Mouse (Mus musculus) heart, postnatal 0 days (tissue): Measurements from ENCODE around the gene D130043K22Rik. TPM values are rescaled to one million over a fixed set of nuclear protein-coding genes. Genes with fewer than 3 reads are reported as not detected.
A peak's percentile ranks its signal among the peaks of the same experiment; 100 is the strongest.

ENCODE experiments used
- ATAC-seq: fragments of 200-750 bp; cut with Nextera tagmentation; 2 replicates; pipeline ENCODE4 v1.8.0; 2017; ENCODE audit warnings: low read depth, moderate number of reproducible peaks, moderate library complexity; ENCODE audit not compliant: insufficient read depth
- DNase-seq: peaks from one replicate; pipeline ENCODE4 v3.0.0-alpha.2; 2016; ENCODE audit warnings: low spot score
- H3K27ac ChIP-seq: fragments of 300-500 bp; sonication (generic); 2 replicates; pipeline ENCODE4 v1.5.1; 2014; ENCODE audit warnings: low read depth, mild to moderate bottlenecking
- H3K27me3 ChIP-seq: fragments of 300-500 bp; sonication (generic); 2 replicates; pipeline ENCODE4 v1.6.1; 2014; ENCODE audit warnings: low read length, mixed read lengths; ENCODE audit not compliant: control insufficient read depth, insufficient read depth
- H3K36me3 ChIP-seq: fragments of 300-500 bp; sonication (generic); replicated peaks from 2 replicates; pipeline ENCODE4 v1.6.1; 2014; ENCODE audit warnings: low read length, mixed read lengths; ENCODE audit not compliant: control insufficient read depth, insufficient read depth
- H3K4me1 ChIP-seq: fragments of 300-500 bp; sonication (generic); 2 replicates; pipeline ENCODE4 v1.6.1; 2014; ENCODE audit warnings: antibody characterized with exemption; ENCODE audit not compliant: control insufficient read depth, insufficient read depth
- H3K4me2 ChIP-seq: fragments of 300-500 bp; sonication (generic); 2 replicates; pipeline ENCODE4 v1.6.1; 2014; ENCODE audit warnings: low read depth, mild to moderate bottlenecking, low read length, moderate library complexity
- H3K4me3 ChIP-seq: fragments of 300-500 bp; sonication (generic); 2 replicates; pipeline ENCODE4 v1.5.1; 2014; ENCODE audit warnings: low read depth, low read length
- H3K9ac ChIP-seq: fragments of 300-500 bp; sonication (generic); replicated peaks from 2 replicates; pipeline ENCODE4 v1.6.1; 2014; ENCODE audit warnings: low read depth, low read length, mixed read lengths
- H3K9me3 ChIP-seq: fragments of 300-500 bp; sonication (generic); replicated peaks from 2 replicates; pipeline ENCODE4 v1.6.1; 2016; ENCODE audit warnings: low read length; ENCODE audit not compliant: control insufficient read depth
- CTCF ChIP-seq: IDR thresholded peaks from 2 replicates; pipeline ENCODE4 v1.5.1; 2016; ENCODE audit warnings: antibody characterized with exemption, control low read depth, low read depth
- EP300 ChIP-seq: IDR thresholded peaks from 2 replicates; pipeline ENCODE4 v1.6.1; 2016; ENCODE audit warnings: antibody characterized with exemption, low read depth
- WGBS: fragments of 180-500 bp; shearing (Covaris S2); extraction: QIAGEN DNeasy Blood & Tissue Kit; methylation state at CpG from one replicate; pipeline ENCODE4 v1.1.7; 2014; 5-methylcytosine and 5-hydroxymethylcytosine counted together
- polyA plus RNA-seq: library from polyadenylated mRNA; unstranded; fragments of >200 nt; fragmentation: Nextera tagmentation; extraction: Ambion mirVana; gene quantifications from 2 replicates; pipeline ENCODE4 v1.2.1, GENCODE M21; 2015
- total RNA-seq: library from RNA; depleted of rRNA; stranded (reverse); fragments of >200 nt; gene quantifications from 2 replicates; pipeline ENCODE4 v1.2.3, GENCODE M21; 2014; ENCODE audit warnings: low replicate concordance

The D130043K22Rik gene
- total and polyA plus RNA-seq, 2 experiments from 2014 or later: not detected

DNA sequence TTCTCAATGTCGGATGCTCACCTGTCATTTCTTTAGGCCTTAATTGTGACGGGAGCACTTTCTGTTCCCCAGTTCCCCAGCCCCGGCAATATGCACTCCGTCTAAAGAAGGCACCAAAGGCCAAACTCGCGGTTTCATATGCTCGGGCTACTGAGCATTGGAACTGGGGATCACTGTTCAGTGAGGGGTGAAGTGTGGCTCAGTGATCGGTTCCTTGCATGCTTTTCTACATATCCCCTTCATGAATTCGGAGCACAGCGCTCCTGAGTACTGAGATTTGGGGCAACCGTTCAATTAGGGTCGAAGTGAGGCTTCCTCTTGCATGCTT is 92.9 kb downstream of the D130043K22Rik start:
- peak overlapping the region; percentile 75 for H3K27ac ChIP-seq
- ATAC-seq (peak; percentile 19; the same call in 1 of the 2 replicates), DNase-seq (no peak)
- no peaks in the 10 kb centered on the region for H3K27me3 ChIP-seq
- TF ChIP-seq EP300 (no peak), CTCF (no peak)
- H3K36me3 ChIP-seq: no peaks in the 10 kb centered on the region
- H3K4me3 ChIP-seq: peak overlapping the region; percentile 91
- peaks cover 12% of the 10 kb centered on the region; the same call in 1 of the 2 replicates for H3K4me1 ChIP-seq
- H3K9me3 ChIP-seq: no peaks in the 10 kb centered on the region
- 14% methylated on average over 12 of the region's 12 CpGs for WGBS
- peak overlapping the region; percentile 85 for H3K4me2 ChIP-seq
- H3K9ac ChIP-seq: peak overlapping the region; percentile 90

- no peaks in the 10 kb centered on the region for H3K36me3 ChIP-seq
- H3K9me3 ChIP-seq: no peaks in the 10 kb centered on the region
- H3K4me2 ChIP-seq: no peak overlapping the region
- no peak overlapping the region for H3K27ac ChIP-seq
- no peak for ATAC-seq
- H3K9ac ChIP-seq: no peak overlapping the region
- TF ChIP-seq EP300 (no peak), CTCF (peak; percentile 73)
- peaks cover 12% of the 10 kb centered on the region; the same call in 1 of the 2 replicates for H3K4me1 ChIP-seq
- H3K27me3 ChIP-seq: no peaks in the 10 kb centered on the region
- peak; percentile 73 for DNase-seq
- 14% methylated on average over 9 of the region's 9 CpGs for WGBS
- no peak overlapping the region for H3K4me3 ChIP-seq
Measured at GRCm38 (mm10) chr13:24938683-24939082, 93.7 kb downstream of the D130043K22Rik start.

- no peaks in the 10 kb centered on the region for H3K36me3 ChIP-seq
- no peak overlapping the region for H3K27ac ChIP-seq
- peaks cover 12% of the 10 kb centered on the region; the same call in 1 of the 2 replicates for H3K4me1 ChIP-seq
- WGBS: 82% methylated on average over 9 of the region's 9 CpGs
- no peak for ATAC-seq
- H3K4me3 ChIP-seq: no peak overlapping the region
- TF ChIP-seq CTCF (no peak), EP300 (no peak)
- DNase-seq: no peak
- H3K9me3 ChIP-seq: no peaks in the 10 kb centered on the region
- H3K4me2 ChIP-seq: no peak overlapping the region
- H3K27me3 ChIP-seq: no peaks in the 10 kb centered on the region
- no peak overlapping the region for H3K9ac ChIP-seq
Measured at GRCm38 (mm10) chr13:24939472-24939871, 94.5 kb downstream of the D130043K22Rik start.

DNA sequence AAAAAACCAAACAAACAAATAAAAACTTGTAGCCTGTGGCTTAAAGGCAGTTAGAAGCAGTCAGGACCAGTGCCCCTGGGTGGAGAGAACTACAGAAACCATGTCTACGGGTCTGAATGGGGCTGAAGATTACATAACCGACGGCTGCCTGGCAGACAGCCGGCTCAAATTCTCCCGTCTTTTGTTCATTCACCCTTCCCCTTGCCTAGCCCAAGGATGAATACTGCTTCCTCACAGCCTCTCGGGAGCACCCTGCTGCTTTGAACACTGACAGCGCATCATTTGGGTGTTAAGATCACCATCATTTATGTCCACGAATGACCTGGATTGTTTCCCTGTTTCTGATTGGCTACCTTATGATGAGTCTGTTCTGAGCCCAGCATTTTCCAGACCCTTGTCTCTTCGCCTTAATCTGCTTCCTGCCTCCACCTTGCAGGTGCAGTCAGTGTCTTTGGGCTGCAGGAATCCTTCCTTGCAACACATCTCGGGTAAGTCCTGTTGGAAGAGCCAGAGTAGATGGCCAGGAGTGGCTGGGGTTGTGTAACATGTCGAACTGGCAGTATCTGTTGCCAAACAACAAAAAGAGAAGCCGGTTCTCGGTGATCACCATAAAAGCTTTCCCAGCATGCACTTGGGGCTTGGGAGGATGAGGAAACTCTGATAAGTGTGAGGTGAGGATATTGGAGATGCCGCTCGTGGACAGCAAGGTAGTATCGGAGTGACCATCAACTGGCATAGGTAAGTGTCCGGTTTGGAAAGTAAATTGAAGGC is 97.8 kb downstream of the D130043K22Rik start, which contains the start of gene Gpld1:
Gene Gpld1, plus strand, starts transcription at position 641 of the 771 bp plus-strand sequence.
- Histone ChIP-seq H3K4me3 (no peak within 1 kb of the TSS), H3K27me3 (no peaks in the 10 kb centered on the region), H3K9me3 (no peaks in the 10 kb centered on the region), H3K36me3 (no peaks in the 10 kb centered on the region), H3K4me2 (no peak within 1 kb of the TSS), H3K4me1 (peaks cover 6% of the 10 kb centered on the region; the same call in 1 of the 2 replicates), H3K9ac (no peak within 1 kb of the TSS), H3K27ac (no peak within 1 kb of the TSS)
- WGBS: 63% methylated on average over 17 of the region's 17 CpGs
- no peak for ATAC-seq
- DNase-seq: no peak
- no peak for TF ChIP-seq EP300
- TF ChIP-seq CTCF: no peak

DNA sequence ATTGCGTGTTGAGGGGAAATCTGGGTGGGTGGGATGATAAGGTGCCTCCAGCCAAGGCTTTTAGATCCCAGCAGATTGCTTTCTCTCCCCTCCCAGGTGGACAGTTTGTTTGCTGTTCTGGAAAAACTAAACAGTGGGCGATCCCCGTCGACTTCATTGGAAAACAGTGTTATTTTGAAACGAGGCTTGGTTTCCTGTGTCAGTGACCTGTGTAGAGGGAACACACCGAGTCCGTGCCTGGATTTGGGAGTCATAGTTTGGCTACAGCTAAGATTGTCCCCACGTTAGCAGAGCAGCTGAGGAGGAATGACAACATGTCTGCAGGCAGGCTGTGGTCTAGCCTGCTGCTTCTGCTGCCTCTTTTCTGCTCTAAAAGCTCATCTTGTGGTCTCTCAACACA is 98.4 kb downstream of the D130043K22Rik start:
- ATAC-seq: no peak
- WGBS: 66% methylated on average over 8 of the region's 8 CpGs
- Histone ChIP-seq H3K27me3 (no peaks in the 10 kb centered on the region), H3K4me1 (0 out of 2 replicates have a peak, but pooled peaks cover under 1% of the 10 kb centered on the region), H3K4me2 (no peak overlapping the region), H3K36me3 (no peaks in the 10 kb centered on the region), H3K27ac (no peak overlapping the region), H3K4me3 (no peak overlapping the region), H3K9me3 (no peaks in the 10 kb centered on the region), H3K9ac (no peak overlapping the region)
- TF ChIP-seq EP300 (no peak), CTCF (no peak)
- no peak for DNase-seq
